Mouse (Mus musculus) heart, embryonic 12.5 days (tissue): ENCODE data around the gene Fto. TPM values are rescaled to one million over a fixed set of nuclear protein-coding genes. Genes with fewer than 3 reads are reported as not detected.

Experiments used
- ATAC-seq: fragments of 200-750 bp; cut with Nextera tagmentation; 2 replicates; pipeline ENCODE4 v1.8.0; 2017; ENCODE audit warnings: moderate TSS enrichment, moderate library complexity; ENCODE audit not compliant: insufficient number of reproducible peaks, low FRiP score
- H3K27ac ChIP-seq: fragments of 300-500 bp; sonication (generic); 2 replicates; pipeline ENCODE4 v1.5.1; 2016; ENCODE audit warnings: mild to moderate bottlenecking, moderate library complexity; ENCODE audit not compliant: poor library complexity, severe bottlenecking
- H3K27me3 ChIP-seq: fragments of 300-500 bp; sonication (generic); replicated peaks from 2 replicates; pipeline ENCODE4 v1.6.1; 2016; ENCODE audit warnings: mild to moderate bottlenecking, moderate library complexity
- H3K36me3 ChIP-seq: fragments of 300-500 bp; sonication (generic); 2 replicates; pipeline ENCODE4 v1.6.1; 2016; ENCODE audit warnings: mild to moderate bottlenecking, moderate library complexity
- H3K4me1 ChIP-seq: fragments of 300-500 bp; sonication (generic); replicated peaks from 2 replicates; pipeline ENCODE4 v1.6.1; 2016; ENCODE audit warnings: mild to moderate bottlenecking
- H3K4me2 ChIP-seq: fragments of 300-500 bp; sonication (generic); 2 replicates; pipeline ENCODE4 v1.6.1; 2016; ENCODE audit warnings: mild to moderate bottlenecking, moderate library complexity
- H3K4me3 ChIP-seq: fragments of 300-500 bp; sonication (generic); 2 replicates; pipeline ENCODE4 v1.5.1; 2016; ENCODE audit warnings: mild to moderate bottlenecking
- H3K9ac ChIP-seq: fragments of 300-500 bp; sonication (generic); 2 replicates; pipeline ENCODE4 v1.6.1; 2016; ENCODE audit warnings: mild to moderate bottlenecking, moderate library complexity
- H3K9me3 ChIP-seq: fragments of 300-500 bp; sonication (generic); replicated peaks from 2 replicates; pipeline ENCODE4 v1.6.1; 2016; ENCODE audit warnings: mild to moderate bottlenecking, moderate library complexity
- WGBS: fragments of 180-500 bp; shearing (Covaris S2); methylation state at CpG from one replicate; pipeline ENCODE4 v1.1.7; 2016; 5-methylcytosine and 5-hydroxymethylcytosine counted together
- polyA plus RNA-seq: library from polyadenylated mRNA; unstranded; fragments of >200 nt; fragmentation: Nextera tagmentation; extraction: Ambion mirVana; gene quantifications from 2 replicates; pipeline ENCODE4 v1.2.1, GENCODE M21; 2016

Gene Fto
- polyA plus RNA-seq, 1 experiment from 2014 or later, result 76.6 TPM

GRCm38 (mm10) chr8:91358016-91358415 is 44.7 kb downstream of the Fto start:
- no peak overlapping the region for H3K27ac ChIP-seq
- no peaks in the 10 kb centered on the region for H3K27me3 ChIP-seq
- no peak overlapping the region for H3K4me2 ChIP-seq
- peaks cover 7% of the 10 kb centered on the region; the same call in 1 of the 2 replicates for H3K36me3 ChIP-seq
- H3K9ac ChIP-seq, result no peak overlapping the region
- no peak overlapping the region for H3K4me3 ChIP-seq
- H3K9me3 ChIP-seq, result no peaks in the 10 kb centered on the region
- H3K4me1 ChIP-seq, result peaks cover 33% of the 10 kb centered on the region
- WGBS, result 74% methylated on average over 5 of the region's 5 CpGs
- no peak for ATAC-seq

GRCm38 (mm10) chr8:91359511-91359910 is 46.2 kb downstream of the Fto start:
- Histone ChIP-seq H3K4me3 (no peak overlapping the region), H3K9ac (no peak overlapping the region), H3K36me3 (peaks cover 7% of the 10 kb centered on the region; the same call in 1 of the 2 replicates), H3K27me3 (no peaks in the 10 kb centered on the region), H3K27ac (no peak overlapping the region), H3K9me3 (no peaks in the 10 kb centered on the region), H3K4me2 (no peak overlapping the region), H3K4me1 (peaks cover 38% of the 10 kb centered on the region)
- ATAC-seq, result no peak
- 87% methylated on average over 9 of the region's 9 CpGs for WGBS

- H3K4me3 ChIP-seq, result no peak overlapping the region
These were observed 47.5 kb downstream of the Fto start for GRCm38 (mm10) chr8:91360644-91361357.

GRCm38 (mm10) chr8:91363272-91363860 is 50.0 kb downstream of the Fto start:
- Histone ChIP-seq H3K27ac (no peak overlapping the region), H3K4me2 (no peak overlapping the region), H3K4me1 (peaks cover 34% of the 10 kb centered on the region), H3K36me3 (peaks cover 4% of the 10 kb centered on the region; the same call in 1 of the 2 replicates), H3K9ac (no peak overlapping the region), H3K4me3 (no peak overlapping the region), H3K9me3 (no peaks in the 10 kb centered on the region), H3K27me3 (no peaks in the 10 kb centered on the region)
- no peak for ATAC-seq
- 88% methylated on average over 10 of the region's 10 CpGs for WGBS

More at GRCm38 (mm10) chr8:91360644-91361357, 47.5 kb downstream of the Fto start:
- 84% methylated on average over 10 of the region's 10 CpGs for WGBS
- no peak for ATAC-seq
- Histone ChIP-seq H3K27ac (no peak overlapping the region), H3K9me3 (no peaks in the 10 kb centered on the region), H3K9ac (no peak overlapping the region), H3K36me3 (peaks cover 7% of the 10 kb centered on the region; the same call in 1 of the 2 replicates), H3K4me2 (no peak overlapping the region), H3K4me1 (peaks cover 39% of the 10 kb centered on the region), H3K27me3 (no peaks in the 10 kb centered on the region)

GRCm38 (mm10) chr8:91364216-91364615 is 50.9 kb downstream of the Fto start:
- Histone ChIP-seq H3K27ac (peak overlapping the region; percentile 41; the same call in 1 of the 2 replicates), H3K4me1 (peaks cover 36% of the 10 kb centered on the region), H3K9me3 (no peaks in the 10 kb centered on the region), H3K36me3 (no peaks in the 10 kb centered on the region), H3K27me3 (no peaks in the 10 kb centered on the region), H3K4me3 (no peak overlapping the region), H3K9ac (no peak overlapping the region), H3K4me2 (0 out of 2 replicates have a peak overlapping the region, but pooled peaks have one; percentile 23)
- WGBS, result 39% methylated on average over 6 of the region's 6 CpGs
- 0 out of 2 replicates have a peak, but pooled peaks have one; percentile 29 for ATAC-seq

- no peaks in the 10 kb centered on the region for H3K27me3 ChIP-seq
- peaks cover 39% of the 10 kb centered on the region for H3K4me1 ChIP-seq
- ATAC-seq, result no peak
- no peaks in the 10 kb centered on the region for H3K36me3 ChIP-seq
- no peaks in the 10 kb centered on the region for H3K9me3 ChIP-seq
- no peak overlapping the region for H3K27ac ChIP-seq
- H3K4me3 ChIP-seq, result no peak overlapping the region
- no peak overlapping the region for H3K9ac ChIP-seq
- H3K4me2 ChIP-seq, result no peak overlapping the region
These were observed 52.5 kb downstream of the Fto start for GRCm38 (mm10) chr8:91365804-91366203.

- Histone ChIP-seq H3K4me1 (peaks cover 55% of the 10 kb centered on the region), H3K36me3 (no peaks in the 10 kb centered on the region), H3K4me3 (no peak overlapping the region), H3K9ac (no peak overlapping the region), H3K27me3 (no peaks in the 10 kb centered on the region), H3K4me2 (peak overlapping the region; percentile 30; the same call in 1 of the 2 replicates), H3K27ac (peak overlapping the region; percentile 6; the same call in 1 of the 2 replicates), H3K9me3 (no peaks in the 10 kb centered on the region)
- WGBS, result 50% methylated on average over 12 of the region's 12 CpGs
- peak; percentile 57; the same call in 1 of the 2 replicates for ATAC-seq
These were observed 57.6 kb downstream of the Fto start for GRCm38 (mm10) chr8:91370899-91371298.

GRCm38 (mm10) chr8:91371995-91372394 is 58.7 kb downstream of the Fto start:
- H3K4me2 ChIP-seq, result no peak overlapping the region

GRCm38 (mm10) chr8:91372780-91373577 is 59.7 kb downstream of the Fto start:
- ATAC-seq, result no peak
- Histone ChIP-seq H3K9me3 (no peaks in the 10 kb centered on the region), H3K4me2 (no peak overlapping the region), H3K27ac (peak overlapping the region; percentile 57; the same call in 1 of the 2 replicates), H3K4me1 (peaks cover 74% of the 10 kb centered on the region), H3K27me3 (no peaks in the 10 kb centered on the region), H3K4me3 (no peak overlapping the region), H3K36me3 (no peaks in the 10 kb centered on the region), H3K9ac (no peak overlapping the region)
- WGBS, result 76% methylated on average over 9 of the region's 9 CpGs

More at GRCm38 (mm10) chr8:91371995-91372394, 58.7 kb downstream of the Fto start:
- no peak for ATAC-seq
- H3K9me3 ChIP-seq, result no peaks in the 10 kb centered on the region
- H3K4me1 ChIP-seq, result peaks cover 66% of the 10 kb centered on the region
- no peaks in the 10 kb centered on the region for H3K27me3 ChIP-seq
- WGBS, result 13% methylated on average over 4 of the region's 4 CpGs
- no peak overlapping the region for H3K9ac ChIP-seq
- no peaks in the 10 kb centered on the region for H3K36me3 ChIP-seq
- peak overlapping the region; percentile 57; the same call in 1 of the 2 replicates for H3K27ac ChIP-seq
- no peak overlapping the region for H3K4me3 ChIP-seq

GRCm38 (mm10) chr8:91375054-91375938 is 62.0 kb downstream of the Fto start:
- no peaks in the 10 kb centered on the region for H3K9me3 ChIP-seq
- H3K9ac ChIP-seq, result no peak overlapping the region
- WGBS, result 57% methylated on average over 20 of the region's 20 CpGs
- no peak overlapping the region for H3K4me2 ChIP-seq
- no peaks in the 10 kb centered on the region for H3K36me3 ChIP-seq
- H3K27ac ChIP-seq, result no peak overlapping the region
- no peak overlapping the region for H3K4me3 ChIP-seq
- no peaks in the 10 kb centered on the region for H3K27me3 ChIP-seq
- H3K4me1 ChIP-seq, result peaks cover 79% of the 10 kb centered on the region
- ATAC-seq, result no peak
